Mouse (Mus musculus) spleen, adult 2 months (tissue): ENCODE measurements around the gene Shank2.

Source experiments
- CTCF ChIP-seq: fragments of 200-500 bp; IDR thresholded peaks from 2 replicates; pipeline ENCODE4 v1.5.1; 2011; ENCODE audit warnings: mild to moderate bottlenecking, inconsistent platforms; ENCODE audit not compliant: insufficient read depth, insufficient read length, insufficient replicate concordance; ENCODE audit errors: extremely low read depth
- POLR2A ChIP-seq: fragments of 200-500 bp; IDR thresholded peaks from 2 replicates; pipeline ENCODE4 v1.6.1; 2011; ENCODE audit warnings: low read depth, low read length, inconsistent platforms

DNA sequence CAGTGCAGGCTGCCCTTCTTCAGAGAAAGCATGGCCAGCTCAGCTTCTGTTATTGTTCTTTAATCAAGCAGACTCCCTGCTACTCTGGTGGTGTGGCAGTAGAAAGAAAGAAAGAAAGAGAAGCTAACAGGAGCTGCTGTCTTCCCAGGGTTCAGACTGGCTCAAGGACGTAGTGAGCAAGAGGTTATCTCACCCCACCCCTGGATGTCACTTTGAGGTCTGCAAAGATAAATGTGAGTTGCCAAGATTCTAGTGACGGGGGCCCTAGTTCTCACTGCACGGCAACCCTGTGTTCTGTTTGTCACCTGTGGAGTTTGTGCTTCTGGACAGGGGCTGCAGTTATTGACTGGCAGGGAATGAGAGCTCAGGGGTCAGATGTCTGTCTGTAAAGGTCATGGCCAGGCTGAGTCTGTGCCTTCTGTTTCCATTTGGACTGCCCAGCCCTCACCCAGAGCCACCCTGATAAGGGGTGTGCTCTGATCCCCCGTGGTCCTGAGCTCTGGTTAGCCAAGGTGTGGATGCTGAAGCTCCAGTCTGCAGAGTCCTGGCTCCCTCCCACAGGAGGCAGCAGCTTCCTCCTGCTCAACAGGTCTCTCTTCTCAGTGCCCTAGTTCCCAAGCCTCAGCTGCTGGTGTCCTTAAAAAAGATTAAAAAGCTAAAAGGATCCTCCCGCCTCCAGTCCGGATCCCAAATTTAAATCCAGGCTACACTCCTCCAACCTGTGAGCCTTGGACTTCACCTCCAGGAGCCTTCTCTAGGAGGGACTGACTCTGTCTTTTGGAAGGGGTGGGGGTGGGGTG, 238.0 kb downstream of the Shank2 start:
- TF ChIP-seq POLR2A (no peak), CTCF (no peak)
